Mouse (Mus musculus): Measurements from ENCODE around the gene Nsmce4a.
"Not testable (repeated sequence)": the region's sequence is repeated elsewhere in the genome, so short reads cannot be mapped to it uniquely, and the experiment has no call there.

The Nsmce4a gene

GRCm38 (mm10) chr7:130572821-130573220 is at the start of gene Nsmce4a:
Nsmce4a (minus strand) TSS chr7:130573118.
- no peak for DNase-seq

- no peak for DNase-seq
These were observed 49.4 kb upstream of the Nsmce4a start for GRCm38 (mm10) chr7:130622359-130622758.

GRCm38 (mm10) chr7:130621953-130622352 is 49.0 kb upstream of the Nsmce4a start:
- DNase-seq, result peak; percentile 32

GRCm38 (mm10) chr7:130621068-130621467 is 48.1 kb upstream of the Nsmce4a start:
- no peak for DNase-seq

- no peak for DNase-seq
These were observed 44.7 kb upstream of the Nsmce4a start for GRCm38 (mm10) chr7:130617591-130617990.

GRCm38 (mm10) chr7:130613973-130614372 is 41.1 kb upstream of the Nsmce4a start:
- no peak for DNase-seq

- DNase-seq, result no peak
These were observed 34.0 kb upstream of the Nsmce4a start for GRCm38 (mm10) chr7:130606958-130607357.

GRCm38 (mm10) chr7:130605111-130605510 is 32.2 kb upstream of the Nsmce4a start:
- peak; percentile 36 for DNase-seq

- DNase-seq, result no peak
These were observed 31.5 kb upstream of the Nsmce4a start for GRCm38 (mm10) chr7:130604390-130604789.

GRCm38 (mm10) chr7:130603556-130603955 is 30.6 kb upstream of the Nsmce4a start:
- DNase-seq, result no peak

- no peak for DNase-seq
These were observed 29.9 kb upstream of the Nsmce4a start for GRCm38 (mm10) chr7:130602804-130603203.

- no peak for DNase-seq
These were observed 27.6 kb upstream of the Nsmce4a start for GRCm38 (mm10) chr7:130600546-130600945.

- no peak for DNase-seq
These were observed 27.2 kb upstream of the Nsmce4a start for GRCm38 (mm10) chr7:130600074-130600473.

GRCm38 (mm10) chr7:130597546-130597945 is 24.6 kb upstream of the Nsmce4a start:
- DNase-seq, result no peak

GRCm38 (mm10) chr7:130596079-130596855 is 23.3 kb upstream of the Nsmce4a start:
- peak; percentile 68 for DNase-seq

GRCm38 (mm10) chr7:130593375-130594239 is 20.7 kb upstream of the Nsmce4a start:
- DNase-seq, result peak; percentile 39

- not testable (repeated sequence) for DNase-seq
These were observed 20.1 kb upstream of the Nsmce4a start for GRCm38 (mm10) chr7:130592975-130593374.

- no peak for DNase-seq
These were observed 18.0 kb upstream of the Nsmce4a start for GRCm38 (mm10) chr7:130590845-130591437.

GRCm38 (mm10) chr7:130590081-130590828 is 17.3 kb upstream of the Nsmce4a start:
- DNase-seq, result no peak

- DNase-seq, result no peak
These were observed 13.7 kb upstream of the Nsmce4a start for GRCm38 (mm10) chr7:130586521-130587072.

GRCm38 (mm10) chr7:130578607-130579006 is 5.7 kb upstream of the Nsmce4a start:
- no peak for DNase-seq

- DNase-seq, result no peak
These were observed 5.1 kb upstream of the Nsmce4a start for GRCm38 (mm10) chr7:130578066-130578465.
